Mouse (Mus musculus) liver, postnatal 0 days (tissue): ENCODE data around the gene Gm49711.

Experiments used
- CTCF ChIP-seq: sonication (generic); IDR thresholded peaks from 2 replicates; pipeline ENCODE4 v1.5.1; 2016; ENCODE audit warnings: antibody characterized with exemption, low read depth
- EP300 ChIP-seq: IDR thresholded peaks from 2 replicates; pipeline ENCODE4 v1.6.1; 2016; ENCODE audit warnings: antibody characterized with exemption, low read depth, mild to moderate bottlenecking

- TF ChIP-seq CTCF (no peak), EP300 (no peak)
Observed at GRCm38 (mm10) chr16:92179306-92179705, 121.2 kb downstream of the Gm49711 start.
